In the genomic region with DNA sequence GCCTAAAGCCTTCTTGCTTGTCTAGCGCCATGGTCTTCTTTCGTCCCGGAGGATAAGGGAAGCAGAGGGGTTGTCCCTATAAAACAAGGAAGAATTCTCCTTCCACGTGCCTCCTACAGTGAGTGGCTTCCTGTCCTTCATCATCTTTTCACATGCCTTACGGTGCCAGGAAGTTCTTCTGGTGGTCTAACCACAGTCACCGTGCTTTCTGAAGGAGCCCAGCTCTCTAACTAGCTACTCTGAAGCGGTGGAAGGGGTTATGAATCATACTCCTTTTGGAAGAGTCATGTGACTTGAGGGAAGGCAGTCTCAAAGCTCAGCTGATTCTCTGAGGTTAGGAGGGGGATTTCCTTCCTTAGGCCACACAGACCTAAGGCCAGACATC, we compare ENCODE assay signal across 10 mouse cellular contexts. TPM values are rescaled to one million over a fixed set of nuclear protein-coding genes. Genes with fewer than 3 reads are reported as not detected.
A peak's percentile ranks its signal among the peaks of the same experiment; 100 is the strongest.
DNase-seq lines count a peak whose midpoint lies in the region; TF ChIP-seq lines count a peak whose summit lies in the region.
"Had no signal": no experiment of that assay in that cellular context is flagged by ENCODE, and none has a peak within 500 bp of the region (broad histone marks: within the 10 kb centered on the region; RNA-seq: fewer than 3 reads in every experiment).

No protein-coding gene starts in this region.

- H3K79me2 ChIP-seq in macrophage (ENCODE audit: inconsistent target): peaks cover 90% of the 10 kb centered on the region

- H3K9me3 ChIP-seq in embryonic facial prominence, embryonic 10.5 days: 0 out of 2 replicates have a peak, but pooled peaks cover 2% of the 10 kb centered on the region
- H3K9me3 ChIP-seq: intestine, embryonic 15.5 days; limb, embryonic 13.5 days had no signal

- H3K36me3 ChIP-seq in macrophage (ENCODE audit: inconsistent target): peaks cover 28% of the 10 kb centered on the region; the same call in 1 of the 2 replicates
- H3K36me3 ChIP-seq in embryonic facial prominence, embryonic 10.5 days (replicated peaks): no peaks in the 10 kb centered on the region
- H3K36me3 ChIP-seq: intestine, embryonic 15.5 days; limb, embryonic 13.5 days had no signal

- H3K27me3 ChIP-seq in embryonic facial prominence, embryonic 10.5 days (replicated peaks; ENCODE audit: low read depth, poor library complexity, severe bottlenecking): no peaks in the 10 kb centered on the region
- H3K27me3 ChIP-seq: intestine, embryonic 15.5 days; limb, embryonic 13.5 days had no signal

- peaks cover 53% of the 10 kb centered on the region for H3K4me1 ChIP-seq in bone marrow macrophage, adult 2 months (ENCODE audit: control insufficient read depth, insufficient read depth, low read length)
- H3K4me1 ChIP-seq in embryonic facial prominence, embryonic 10.5 days: no peaks in the 10 kb centered on the region
- H3K4me1 ChIP-seq: intestine, embryonic 15.5 days; limb, embryonic 13.5 days had no signal

- no peak for TF ChIP-seq POLR2A in bone marrow macrophage, adult 2 months (IDR thresholded peaks at IDR 0.05; ENCODE audit: borderline replicate concordance, low read depth, low read length)

- no peak overlapping the region for H3K4me3 ChIP-seq in layer of hippocampus, adult 2 months
- peak overlapping the region; percentile 44 for H3K4me3 ChIP-seq in bone marrow macrophage, adult 2 months (ENCODE audit: insufficient read depth, low read length)
- H3K4me3 ChIP-seq in macrophage (ENCODE audit: inconsistent target): peak overlapping the region; percentile 5; the same call in 1 of the 2 replicates
- H3K4me3 ChIP-seq in embryonic facial prominence, embryonic 10.5 days: no peak overlapping the region
- H3K4me3 ChIP-seq: intestine, embryonic 15.5 days; limb, embryonic 13.5 days had no signal

- WGBS in macrophage (ENCODE audit: missing documents): 0% methylated on average over 7 of the region's 7 CpGs
- 87% methylated on average over 7 of the region's 7 CpGs for WGBS in embryonic facial prominence, embryonic 10.5 days

- no peak for DNase-seq in layer of hippocampus, adult 2 months (ENCODE audit: low spot score in 2 of 2)
- DNase-seq in layer of hippocampus, postnatal 25 days (ENCODE audit: extremely low spot score in 1 of 2, low spot score in 1 of 2): no peak
- peak; percentile 77 for DNase-seq in CD4-positive helper T cell, adult 2 months (ENCODE audit: low read depth, low spot score)
- DNase-seq in gastrocnemius, postnatal 25 days: no peak
- no peak for DNase-seq in adrenal gland, postnatal 10 days
- DNase-seq in embryonic facial prominence, embryonic 10.5 days (ENCODE audit: low spot score): no peak

- peak overlapping the region; percentile 18; the same call in 1 of the 2 replicates for H3K27ac ChIP-seq in layer of hippocampus, adult 2 months
- H3K27ac ChIP-seq in bone marrow macrophage, adult 2 months (ENCODE audit: insufficient read depth, low read depth, low read length): peak overlapping the region; percentile 98
- H3K27ac ChIP-seq in macrophage: peak overlapping the region; percentile 98
- no peak overlapping the region for H3K27ac ChIP-seq in embryonic facial prominence, embryonic 10.5 days (replicated peaks)
- H3K27ac ChIP-seq: intestine, embryonic 15.5 days; limb, embryonic 13.5 days had no signal

- no peak for TF ChIP-seq CTCF in layer of hippocampus, adult 2 months (conservative IDR thresholded peaks at IDR 0.05)
- no peak for TF ChIP-seq CTCF in bone marrow macrophage, adult 2 months (IDR thresholded peaks at IDR 0.05; ENCODE audit: low read depth, low read length)

RNA-seq across cellular contexts. Expression of gene Vav1, which starts 11.8 kb away (rescaled TPM):
- total RNA-seq in layer of hippocampus, adult 2 months (2021): 1 to 10 TPM; 2.8 to 3.2 TPM
- 1 to 10 TPM; 3.3 to 3.5 TPM for total RNA-seq in layer of hippocampus, postnatal 25 days (2021)
- 128 and 138 TPM in 2 replicates for polyA plus RNA-seq in bone marrow macrophage, adult 2 months (2012; ENCODE audit: insufficient read depth, insufficient read length, missing spikeins)
- total RNA-seq in macrophage (2018; cell fraction: chromatin; rRNA removed): 100 to 1,000 TPM; 144 to 640 (median 355) TPM
- 100 to 1,000 TPM in 25 of 26 experiments, 10 to 100 TPM in 1; 97.9 to 300 (median 165) TPM for total RNA-seq in macrophage (2018; cell fraction: cytosol; rRNA removed)
- 100 to 1,000 TPM; 118 to 364 (median 250) TPM for total RNA-seq in macrophage (2018; cell fraction: nucleus; rRNA removed)
- polyA plus RNA-seq in macrophage (2018): 91.4 to 144 TPM (median 106 TPM) in 3 replicates
- total RNA-seq in gastrocnemius, postnatal 25 days (2021): under 1 TPM; 0.33 to 0.56 TPM
- 1 to 10 TPM; 4.4 to 4.8 TPM for total RNA-seq in adrenal gland, postnatal 10 days (2021)
- 1.4 and 1.6 TPM in 2 replicates for polyA plus RNA-seq in embryonic facial prominence, embryonic 10.5 days (2016; fragmentation: Nextera tagmentation; extraction: Ambion mirVana)

RNA-seq across cellular contexts. Expression of gene Trip10, which starts 41.4 kb away (rescaled TPM):
- total RNA-seq in layer of hippocampus, adult 2 months (2021): 1 to 10 TPM; 8.2 to 9.8 TPM
- 1 to 10 TPM; 5.9 to 7.4 TPM for total RNA-seq in layer of hippocampus, postnatal 25 days (2021)
- polyA plus RNA-seq in bone marrow macrophage, adult 2 months (2012; ENCODE audit: insufficient read depth, insufficient read length, missing spikeins): 24.6 and 26.6 TPM in 2 replicates
- 100 to 1,000 TPM in 5 of 26 experiments, 10 to 100 TPM in 21; 14.3 to 357 (median 42.1) TPM for total RNA-seq in macrophage (2018; cell fraction: chromatin; rRNA removed)
- total RNA-seq in macrophage (2018; cell fraction: cytosol; rRNA removed): 10 to 100 TPM in 17 of 26 experiments, 1 to 10 TPM in 9; 5.2 to 56.0 (median 15.0) TPM
- total RNA-seq in macrophage (2018; cell fraction: nucleus; rRNA removed): 100 to 1,000 TPM in 3 of 26 experiments, 10 to 100 TPM in 19, 1 to 10 TPM in 4; 8.2 to 261 (median 20.5) TPM
- polyA plus RNA-seq in macrophage (2018): 16.5 to 20.2 TPM (median 17.0 TPM) in 3 replicates
- 100 to 1,000 TPM; 132 to 134 TPM for total RNA-seq in gastrocnemius, postnatal 25 days (2021)
- 10 to 100 TPM; 39.2 to 56.6 TPM for total RNA-seq in adrenal gland, postnatal 10 days (2021)
- polyA plus RNA-seq in embryonic facial prominence, embryonic 10.5 days (2016; fragmentation: Nextera tagmentation; extraction: Ambion mirVana): 37.4 and 42.2 TPM in 2 replicates

RNA-seq across cellular contexts. Expression of gene Gpr108, which starts 42.4 kb away (rescaled TPM):
- total RNA-seq in layer of hippocampus, adult 2 months (2021): 10 to 100 TPM; 24.0 to 24.8 TPM
- 10 to 100 TPM; 20.4 to 23.3 TPM for total RNA-seq in layer of hippocampus, postnatal 25 days (2021)
- 60.4 and 60.7 TPM in 2 replicates for polyA plus RNA-seq in bone marrow macrophage, adult 2 months (2012; ENCODE audit: insufficient read depth, insufficient read length, missing spikeins)
- 10 to 100 TPM; 24.7 to 90.1 (median 45.8) TPM for total RNA-seq in macrophage (2018; cell fraction: chromatin; rRNA removed)
- 10 to 100 TPM; 34.9 to 64.9 (median 53.9) TPM for total RNA-seq in macrophage (2018; cell fraction: cytosol; rRNA removed)
- total RNA-seq in macrophage (2018; cell fraction: nucleus; rRNA removed): 10 to 100 TPM; 41.5 to 96.3 (median 60.9) TPM
- polyA plus RNA-seq in macrophage (2018): 44.3 to 68.7 TPM (median 50.3 TPM) in 3 replicates
- 10 to 100 TPM; 20.7 to 22.7 TPM for total RNA-seq in gastrocnemius, postnatal 25 days (2021)
- total RNA-seq in adrenal gland, postnatal 10 days (2021): 10 to 100 TPM; 51.1 to 56.2 TPM
- polyA plus RNA-seq in embryonic facial prominence, embryonic 10.5 days (2016; fragmentation: Nextera tagmentation; extraction: Ambion mirVana): 24.9 and 25.7 TPM in 2 replicates

Comparison
In these comparisons a context has a peak if more than half of its experiments do, and no peak if none do; other contexts are left out.
1. H3K4me3 ChIP-seq: peak in bone marrow macrophage, adult 2 months (single experiment) and macrophage (single experiment); none in layer of hippocampus, adult 2 months (single experiment) and embryonic facial prominence, embryonic 10.5 days (single experiment).